Mouse (Mus musculus) liver, embryonic 14.5 days (tissue): ENCODE measurements around the gene Clasp1.
A peak's percentile ranks its signal among the peaks of the same experiment; 100 is the strongest.

Experiments
- CTCF ChIP-seq: IDR thresholded peaks from 2 replicates; pipeline ENCODE4 v1.5.1; 2016; ENCODE audit warnings: antibody characterized with exemption, low read depth, control low read depth
- EP300 ChIP-seq: IDR thresholded peaks from 2 replicates; pipeline ENCODE4 v1.6.1; 2016; ENCODE audit warnings: antibody characterized with exemption, low read depth

DNA sequence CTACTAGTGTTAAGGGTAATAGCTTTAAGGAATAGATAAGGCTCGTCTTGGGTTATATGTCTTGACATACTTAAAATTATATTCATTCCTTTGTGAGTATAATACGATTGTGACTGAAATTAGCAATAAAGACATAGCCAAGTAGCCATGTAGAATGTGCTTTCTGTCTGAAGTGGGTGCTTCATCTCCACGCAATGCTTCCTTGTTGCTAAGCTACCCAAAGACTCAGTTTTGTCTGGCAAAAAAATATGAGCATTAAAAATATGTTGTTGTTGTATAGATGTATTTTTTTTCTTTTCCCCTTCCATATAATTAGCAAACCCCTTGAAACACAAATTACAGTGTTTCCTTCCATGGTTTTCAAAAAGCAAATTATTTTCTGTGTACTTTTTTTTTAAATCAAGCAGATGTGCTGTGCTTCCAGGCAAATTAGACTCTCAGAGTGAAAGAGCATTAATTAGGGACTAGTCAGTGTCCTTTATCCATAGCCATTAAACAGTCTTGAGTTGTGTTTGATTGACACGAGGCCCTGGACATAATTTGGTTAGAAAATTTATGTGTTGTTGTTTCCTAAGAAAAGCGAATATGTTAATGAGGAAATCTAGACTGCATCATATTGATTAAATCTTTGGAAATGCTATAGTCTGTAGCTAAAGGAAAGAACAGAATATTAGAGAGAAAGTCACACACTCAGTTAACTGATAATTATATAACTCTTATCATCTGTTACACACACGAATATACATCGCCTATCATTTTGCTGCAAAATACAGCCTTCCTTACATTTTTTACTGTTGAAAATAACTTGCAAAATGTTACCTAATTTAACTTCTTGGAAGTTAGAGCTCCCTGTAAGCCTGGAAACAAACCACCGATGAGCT is 91.9 kb downstream of the Clasp1 start:
- TF ChIP-seq EP300 (peak; percentile 67), CTCF (no peak)
